Mouse (Mus musculus) frontal cortex, adult (tissue): Measurements from ENCODE around the gene Epb41l2.

Experiments used
- ATAC-seq: cut with Nextera tagmentation; 2 replicates; pipeline ENCODE4 v1.9.2; 2017; ENCODE audit warnings: mild to moderate bottlenecking, moderate library complexity, mixed read lengths; ENCODE audit not compliant: low TSS enrichment

The Epb41l2 gene

DNA sequence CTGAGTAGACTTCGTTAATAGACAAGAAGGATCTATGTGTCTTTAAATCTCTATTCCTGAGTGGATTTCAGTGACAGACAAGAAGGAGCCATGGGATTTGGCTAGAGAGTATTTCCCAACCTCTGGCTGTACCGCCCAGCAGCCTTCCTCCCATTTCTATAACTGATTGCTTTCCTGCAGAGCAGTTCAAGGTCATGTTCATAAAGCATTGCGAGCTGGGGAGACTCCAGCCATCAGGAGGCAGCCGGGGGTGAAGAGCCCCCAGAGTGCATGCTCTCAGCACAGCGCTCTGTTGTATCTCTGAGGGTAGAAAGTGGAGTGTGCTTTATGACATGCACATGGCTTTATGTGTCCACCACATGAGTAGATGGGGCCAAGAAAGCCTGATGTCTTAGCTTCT is 123.2 kb downstream of the Epb41l2 start:
- no peak for ATAC-seq

DNA sequence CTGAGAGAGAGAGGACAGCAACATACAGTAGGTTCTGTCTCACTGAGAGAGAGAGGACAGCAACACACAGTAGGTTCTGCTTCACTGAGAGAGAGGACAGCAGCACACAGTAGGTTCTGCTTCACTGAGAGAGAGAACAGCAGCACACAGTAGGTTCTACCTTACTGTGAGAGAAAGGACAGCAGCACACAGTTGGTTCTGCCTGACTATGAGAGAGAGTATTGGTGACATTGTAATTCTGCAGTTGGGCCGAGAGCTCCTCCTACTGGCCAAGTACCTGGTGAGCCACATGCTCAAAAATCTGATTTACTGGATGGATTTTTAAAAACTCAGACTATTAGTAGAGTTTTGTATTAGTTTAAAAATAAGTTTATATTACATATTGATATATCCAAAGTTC is 128.9 kb downstream of the Epb41l2 start:
- peak; percentile 94 for ATAC-seq

GRCm38 (mm10) chr10:25499323-25500071 is 139.9 kb downstream of the Epb41l2 start:
- peak; percentile 92 for ATAC-seq

DNA sequence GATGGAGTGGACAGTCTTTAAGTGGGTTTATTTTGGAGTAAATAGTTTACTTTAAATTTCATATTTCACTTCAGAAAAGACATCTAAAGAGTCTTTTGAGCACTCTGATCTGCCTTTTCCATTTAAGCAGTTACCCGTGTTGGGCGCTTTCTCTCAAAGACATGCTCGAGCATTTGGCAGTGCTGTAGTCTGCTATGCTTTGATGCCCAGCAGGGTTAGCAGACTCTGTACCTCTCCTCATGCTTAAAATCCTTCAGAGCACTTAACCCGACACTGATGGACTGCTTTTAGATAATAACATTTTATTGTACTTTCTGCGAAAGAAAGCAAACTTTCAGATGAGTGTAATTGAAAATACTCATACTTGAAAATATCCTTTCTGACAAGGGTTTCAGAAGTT is 143.7 kb downstream of the Epb41l2 start:
- no peak for ATAC-seq

DNA sequence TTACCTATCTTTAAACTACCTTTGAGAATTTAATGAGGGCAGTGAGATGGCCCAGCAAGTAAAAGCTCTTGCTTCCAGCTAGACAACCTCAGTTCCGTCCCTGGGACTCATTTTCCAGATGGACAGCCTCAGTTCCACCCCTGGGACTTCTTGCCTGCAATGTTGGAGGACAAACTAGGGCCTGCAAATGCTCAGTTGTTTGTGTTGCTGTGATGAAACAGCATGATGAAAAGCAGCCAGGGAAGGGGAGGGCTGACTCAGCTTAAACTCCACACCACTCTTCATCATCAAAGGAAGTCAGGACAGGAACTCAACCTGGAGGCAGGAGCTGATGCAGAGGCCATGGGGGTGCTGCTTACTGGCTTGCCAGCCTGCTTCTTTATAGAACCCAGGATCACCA is 154.2 kb downstream of the Epb41l2 start:
- ATAC-seq: no peak

GRCm38 (mm10) chr10:25519954-25520353 is 160.4 kb downstream of the Epb41l2 start:
- no peak for ATAC-seq

GRCm38 (mm10) chr10:25520428-25520827 is 160.8 kb downstream of the Epb41l2 start:
- 0 out of 2 replicates have a peak, but pooled peaks have one; percentile 15 for ATAC-seq

DNA sequence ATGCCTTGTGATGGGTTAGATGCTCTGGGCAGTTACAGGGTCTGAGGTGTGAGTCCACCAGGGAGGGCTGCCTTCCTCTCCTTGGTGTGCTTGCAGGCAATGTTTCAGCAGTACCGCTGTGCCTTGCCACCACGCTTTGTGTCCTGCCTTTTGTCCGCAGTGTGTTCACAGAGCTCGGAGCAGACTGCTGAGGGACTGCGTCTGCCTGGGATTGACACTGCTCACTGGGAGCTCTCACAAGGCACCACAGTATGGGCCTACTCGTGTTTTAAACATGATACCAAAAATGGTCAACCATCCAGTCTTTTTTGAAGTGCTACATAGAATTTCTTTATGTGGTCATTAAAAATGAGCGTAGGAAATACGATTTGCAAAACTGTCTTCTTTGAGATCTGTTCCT is 164.1 kb downstream of the Epb41l2 start:
- peak; percentile 53 for ATAC-seq

DNA sequence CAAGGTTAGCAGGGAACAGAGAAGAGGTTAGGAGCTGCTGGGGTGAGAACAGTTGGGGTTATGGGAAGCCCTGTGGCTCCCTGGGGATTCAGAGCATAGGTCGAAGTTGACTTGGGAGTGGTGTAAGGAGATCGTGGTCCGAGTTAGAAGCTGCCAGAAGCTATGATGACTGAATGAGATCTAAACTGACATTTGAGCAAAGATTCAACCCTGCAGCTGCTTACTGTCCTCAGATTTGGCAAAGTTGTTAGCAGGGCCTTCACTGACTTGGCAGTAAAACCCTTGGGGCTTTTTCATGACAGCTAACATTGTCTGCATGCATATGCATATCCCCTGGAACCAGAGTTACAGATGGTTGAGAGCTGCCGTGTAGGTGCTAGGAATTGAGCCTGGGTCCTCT is 166.6 kb downstream of the Epb41l2 start:
- no peak for ATAC-seq

GRCm38 (mm10) chr10:25526622-25527021 is 167.0 kb downstream of the Epb41l2 start:
- no peak for ATAC-seq

DNA sequence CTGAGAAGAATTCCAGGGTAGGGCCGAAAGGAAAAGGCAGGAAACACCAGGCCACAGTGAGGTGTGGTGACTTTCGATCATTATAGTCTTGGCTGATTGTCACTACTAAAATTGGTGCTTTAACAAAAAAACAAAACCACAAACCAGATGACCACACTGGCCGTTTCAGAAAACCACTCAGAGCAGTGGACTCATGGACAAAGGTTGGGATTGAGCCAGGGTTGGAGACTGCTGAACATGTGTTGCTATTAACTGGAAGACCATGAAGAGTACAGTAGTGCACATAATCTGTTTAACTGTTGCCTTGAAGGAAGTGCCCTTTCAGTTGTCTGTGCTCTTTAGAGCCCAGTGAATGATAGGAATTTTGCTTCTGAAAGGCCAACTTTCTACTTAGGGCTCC is 167.5 kb downstream of the Epb41l2 start:
- ATAC-seq: no peak

- ATAC-seq: no peak
These were observed 171.7 kb downstream of the Epb41l2 start for GRCm38 (mm10) chr10:25531335-25531734.

DNA sequence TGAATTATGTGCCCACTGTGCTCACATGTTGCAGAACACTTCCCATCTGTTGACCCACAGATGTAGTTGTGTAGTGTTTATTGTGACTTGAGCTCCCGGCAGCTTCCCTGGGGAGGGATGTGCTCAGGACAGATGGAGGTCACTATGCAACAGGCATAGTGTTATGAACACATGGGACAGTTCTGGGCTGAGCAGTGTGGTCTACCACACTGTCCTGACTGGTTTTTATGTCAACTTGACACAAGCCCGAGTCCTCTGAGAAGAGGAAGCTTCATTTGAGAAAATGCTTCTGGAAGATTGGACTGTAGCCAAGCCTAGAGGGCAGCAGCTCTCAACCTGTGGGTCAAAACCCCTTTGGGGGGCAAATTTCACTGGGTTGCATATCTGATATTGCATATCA is 173.5 kb downstream of the Epb41l2 start:
- no peak for ATAC-seq

DNA sequence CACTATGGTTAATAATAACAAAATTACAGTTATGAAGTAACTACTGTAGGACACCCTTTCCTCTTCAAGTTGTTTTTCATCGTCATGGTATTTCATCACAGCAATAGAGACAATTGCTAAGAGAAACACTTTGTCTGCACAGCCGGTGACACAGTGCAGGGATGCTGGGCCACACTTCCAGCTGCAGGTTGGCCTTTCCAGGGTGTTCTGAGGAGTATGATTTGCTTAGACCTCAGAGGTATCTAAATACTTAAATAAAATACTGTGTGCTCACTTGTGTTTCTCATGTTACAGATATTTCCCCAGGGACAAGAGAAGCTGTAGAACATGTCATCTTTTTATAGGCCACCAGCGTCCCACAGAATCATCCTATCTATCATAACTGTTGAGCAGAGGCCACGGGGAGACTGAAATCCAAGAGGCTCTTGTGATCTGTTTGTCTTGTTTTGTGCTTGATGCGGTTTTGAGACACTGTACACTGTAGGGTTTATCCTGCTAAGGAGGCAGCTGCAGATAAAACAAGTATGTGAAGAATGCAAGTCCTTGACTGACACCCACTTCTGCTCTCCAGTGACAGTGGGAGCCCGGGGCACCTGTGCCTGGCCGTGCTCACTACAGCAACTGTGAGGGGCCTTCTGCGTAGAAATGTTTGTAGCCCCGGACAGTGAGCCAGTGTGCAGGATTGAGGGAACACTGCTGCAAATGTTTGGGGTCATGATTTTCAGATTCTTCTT is 174.1 kb downstream of the Epb41l2 start:
- no peak for ATAC-seq

DNA sequence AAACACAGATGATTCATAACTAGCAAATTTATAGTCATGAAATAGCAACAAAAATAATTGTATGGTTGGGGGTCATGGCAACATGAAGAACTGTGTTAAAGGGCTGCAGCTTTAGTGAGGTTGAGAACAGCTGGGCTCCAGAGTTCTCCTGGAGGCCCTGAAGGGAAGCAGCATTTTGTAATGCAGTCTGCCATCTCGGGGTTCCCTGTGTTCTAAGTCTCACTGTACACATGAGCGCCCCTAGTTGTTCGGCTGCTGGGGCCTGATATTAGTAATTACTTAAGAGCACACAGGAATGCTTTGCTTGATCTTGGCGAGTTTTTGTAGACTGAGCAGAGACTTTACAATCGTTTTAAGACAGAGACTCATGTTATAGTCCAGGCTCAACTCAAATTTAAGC is 174.9 kb downstream of the Epb41l2 start:
- no peak for ATAC-seq

DNA sequence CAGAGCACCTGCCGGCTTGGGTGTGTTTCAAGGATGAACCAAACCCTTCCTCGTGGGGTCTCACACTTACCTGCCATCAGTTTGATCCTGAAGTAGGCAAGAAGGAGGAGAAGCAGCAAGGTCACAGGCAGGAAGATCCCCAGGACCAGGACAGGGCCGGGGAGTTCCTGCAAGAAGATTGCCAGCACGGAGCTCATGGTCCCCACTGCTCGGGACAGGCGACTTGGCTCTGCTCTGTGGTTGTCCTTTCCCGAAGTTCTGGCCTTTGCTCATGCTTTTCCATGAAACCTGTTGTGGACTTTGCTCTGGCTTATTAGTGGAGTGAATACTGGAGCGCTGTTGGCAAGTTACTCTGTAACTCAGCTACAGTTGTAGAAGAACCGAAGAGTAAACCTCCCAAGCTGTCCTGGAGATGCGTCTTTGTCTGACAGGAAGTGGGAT is 176.3 kb downstream of the Epb41l2 start, which contains the start of gene Smlr1:
Gene Smlr1 (minus strand): TSS at position 377 of the 441 bp plus-strand sequence.
- ATAC-seq: no peak

- no peak for ATAC-seq
These were observed 177.0 kb downstream of the Epb41l2 start for GRCm38 (mm10) chr10:25536621-25537020.

DNA sequence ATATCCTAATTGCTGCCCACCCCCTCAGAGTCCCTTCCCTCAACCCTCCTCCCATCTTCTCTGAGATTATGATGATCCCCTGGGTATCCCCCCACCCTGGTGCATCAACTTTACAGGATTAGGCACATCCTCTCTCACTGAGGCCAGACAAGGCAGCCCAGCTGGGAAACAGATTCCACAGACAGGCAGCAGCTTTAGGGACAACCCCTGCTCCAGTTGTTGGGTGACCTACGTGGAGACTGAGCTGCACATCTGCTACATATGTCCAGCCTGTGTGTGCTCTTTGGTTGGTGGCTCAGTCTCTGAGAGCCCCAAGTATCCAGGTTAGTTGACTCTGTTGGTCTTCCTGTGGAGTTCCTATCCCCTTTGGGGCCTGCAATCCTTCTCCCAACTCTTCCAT is 179.1 kb downstream of the Epb41l2 start:
- no peak for ATAC-seq

GRCm38 (mm10) chr10:25539146-25539770 is 179.7 kb downstream of the Epb41l2 start:
- ATAC-seq: peak; percentile 93

DNA sequence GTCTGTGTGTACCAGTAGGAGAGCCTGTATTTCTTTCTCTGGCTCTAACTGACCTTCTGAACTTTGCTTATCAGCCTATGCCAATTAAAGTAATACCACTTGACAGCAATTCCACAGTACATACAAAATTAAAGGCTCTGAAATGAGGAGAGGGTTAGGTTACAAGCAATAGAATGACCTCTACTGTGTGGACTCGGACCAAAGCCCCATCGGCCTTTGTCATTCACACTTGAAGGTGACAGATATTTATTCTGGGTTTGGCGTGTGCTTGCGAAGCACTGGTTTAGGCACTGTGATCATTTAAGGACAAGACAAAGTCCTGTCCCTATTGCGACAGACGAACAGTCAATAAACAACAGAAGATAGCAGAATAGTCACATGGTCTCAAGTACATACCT is 180.2 kb downstream of the Epb41l2 start:
- 0 out of 2 replicates have a peak, but pooled peaks have one; percentile 7 for ATAC-seq

DNA sequence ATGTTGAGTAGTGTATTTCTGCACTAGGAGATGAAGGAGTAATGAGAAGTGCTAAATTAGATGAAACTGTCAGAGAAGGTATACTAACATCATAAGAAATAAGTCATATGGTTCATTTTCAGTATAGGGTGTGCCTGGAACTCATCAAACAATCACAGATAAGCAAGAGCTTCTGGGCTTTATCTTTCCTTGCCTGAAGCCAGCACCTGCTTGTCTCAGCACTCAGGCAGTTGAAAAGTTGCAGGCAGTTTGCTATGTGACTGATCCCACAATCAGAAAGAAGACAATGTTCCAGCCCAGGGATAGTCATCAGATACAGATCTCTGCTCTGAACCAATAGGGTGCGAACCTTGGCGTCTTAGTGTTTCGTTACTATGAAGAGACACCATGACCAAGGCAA is 181.5 kb downstream of the Epb41l2 start:
- no peak for ATAC-seq

GRCm38 (mm10) chr10:25552936-25553335 is 193.3 kb downstream of the Epb41l2 start:
- peak; percentile 97 for ATAC-seq
